Mouse (Mus musculus): Measurements from ENCODE around the gene Art4. TPM values are rescaled to one million over a fixed set of nuclear protein-coding genes. Genes with fewer than 3 reads are reported as not detected.

The Art4 gene
- polyA plus RNA-seq, 1 experiment from 2014 or later = 4.8 TPM

GRCm38 (mm10) chr6:136804705-136805408, 52.7 kb downstream of the Art4 start:
- Histone ChIP-seq H3K36me3 (no peaks in the 10 kb centered on the region), H3K27ac (peak overlapping the region; percentile 100), H3K4me1 (replicated peaks) (peaks cover 16% of the 10 kb centered on the region), H3K4me2 (replicated peaks) (peak overlapping the region; percentile 91), H3K27me3 (replicated peaks) (no peaks in the 10 kb centered on the region), H3K4me3 (replicated peaks) (peak overlapping the region; percentile 68), H3K9ac (0 out of 2 replicates have a peak overlapping the region, but pooled peaks have one; percentile 20), H3K9me3 (no peaks in the 10 kb centered on the region)
- no peak for ATAC-seq
- 25% methylated on average over 9 of the region's 9 CpGs for WGBS

DNA sequence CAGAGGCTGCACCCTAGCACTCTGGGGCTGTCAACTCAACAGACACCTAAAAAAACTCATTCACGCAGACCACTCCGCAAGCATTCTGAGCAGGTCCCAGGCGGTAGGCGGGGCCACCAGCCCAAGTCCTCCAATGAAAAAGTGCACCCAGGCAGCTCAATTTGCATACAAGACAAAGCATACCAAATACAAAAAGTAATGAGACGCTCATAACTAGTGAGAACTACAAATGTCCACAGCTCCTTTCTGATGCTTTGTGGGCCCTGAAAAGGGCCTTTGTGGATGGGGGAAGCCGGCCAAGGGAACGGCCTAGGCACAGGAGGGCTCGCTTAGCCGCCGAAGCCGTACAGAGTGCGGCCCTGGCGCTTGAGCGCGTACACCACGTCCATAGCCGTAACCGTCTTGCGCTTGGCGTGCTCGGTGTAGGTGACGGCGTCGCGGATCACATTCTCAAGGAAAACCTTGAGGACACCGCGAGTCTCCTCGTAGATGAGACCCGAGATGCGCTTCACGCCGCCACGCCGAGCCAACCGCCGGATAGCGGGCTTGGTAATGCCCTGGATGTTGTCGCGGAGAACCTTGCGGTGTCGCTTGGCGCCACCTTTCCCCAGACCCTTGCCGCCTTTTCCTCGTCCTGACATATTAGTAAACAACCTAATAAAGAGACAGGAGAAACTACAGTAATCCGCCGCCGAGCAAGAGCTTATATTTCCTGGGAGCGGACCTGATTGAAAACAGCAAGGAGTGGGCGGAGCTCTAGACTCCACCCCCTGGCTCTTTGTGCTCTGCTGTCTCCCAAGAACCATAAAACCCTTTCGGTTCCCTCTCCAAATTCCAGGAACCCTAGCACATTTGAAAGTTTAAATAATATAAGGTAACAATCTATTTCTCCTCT, 53.5 kb downstream of the Art4 start, which contains the start of gene Hist4h4:
Gene Hist4h4 (minus strand): TSS at position 677 of the 895 bp plus-strand sequence.
- Histone ChIP-seq H3K4me1 (replicated peaks) (peaks cover 10% of the 10 kb centered on the region; the same call in 1 of the 2 replicates), H3K27me3 (replicated peaks) (no peaks in the 10 kb centered on the region), H3K9ac (peak within 1 kb of the TSS; percentile 91), H3K4me2 (replicated peaks) (peak within 1 kb of the TSS; percentile 91), H3K9me3 (no peaks in the 10 kb centered on the region), H3K36me3 (no peaks in the 10 kb centered on the region), H3K4me3 (replicated peaks) (peak within 1 kb of the TSS; percentile 68), H3K27ac (peak within 1 kb of the TSS; percentile 100)
- WGBS = under 1% methylated on average over 50 of the region's 50 CpGs
- peak; percentile 71 for ATAC-seq

DNA sequence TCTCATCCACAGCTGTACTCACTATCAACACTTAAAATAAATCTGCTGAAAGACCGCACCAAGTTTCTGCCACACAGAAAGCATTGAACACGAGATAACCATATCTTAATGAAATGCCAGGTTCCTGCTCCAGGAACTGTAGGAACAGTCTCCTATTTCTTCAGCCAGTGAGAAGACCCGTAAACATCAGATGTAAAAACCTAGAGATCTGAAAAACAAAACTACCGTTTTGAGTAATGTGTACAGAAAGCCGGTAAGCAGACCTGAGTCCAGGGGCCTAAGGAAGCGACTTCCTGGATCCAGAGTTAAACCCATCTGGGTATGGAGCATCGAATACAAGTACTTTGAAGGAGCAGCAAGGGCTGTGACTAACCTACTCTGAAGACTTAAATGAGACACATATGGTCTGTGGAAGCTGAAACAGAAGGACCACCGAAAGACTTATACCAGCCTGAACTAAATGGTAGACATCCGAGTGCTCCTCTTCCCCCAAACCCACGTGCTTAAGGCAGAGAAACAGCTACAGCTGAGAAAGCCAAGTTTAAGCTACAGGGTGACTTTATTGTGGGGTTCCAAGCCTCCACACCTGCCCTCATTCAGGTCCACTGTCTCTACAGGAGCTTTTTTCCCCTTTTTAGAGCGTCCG, 54.3 kb downstream of the Art4 start:
- peaks cover 10% of the 10 kb centered on the region; the same call in 1 of the 2 replicates for H3K4me1 ChIP-seq (replicated peaks)
- H3K4me2 ChIP-seq (replicated peaks) = peak overlapping the region; percentile 91
- H3K27me3 ChIP-seq (replicated peaks) = no peaks in the 10 kb centered on the region
- peak overlapping the region; percentile 68 for H3K4me3 ChIP-seq (replicated peaks)
- no peaks in the 10 kb centered on the region for H3K36me3 ChIP-seq
- H3K9ac ChIP-seq = peak overlapping the region; percentile 91; the same call in 1 of the 2 replicates
- H3K27ac ChIP-seq = peak overlapping the region; percentile 100
- no peaks in the 10 kb centered on the region for H3K9me3 ChIP-seq
- WGBS = 12% methylated on average over 12 of the region's 12 CpGs
- 0 out of 2 replicates have a peak, but pooled peaks have one; percentile 0 for ATAC-seq

- 66% methylated on average over 6 of the region's 6 CpGs for WGBS
- Histone ChIP-seq H3K36me3 (no peaks in the 10 kb centered on the region), H3K4me2 (replicated peaks) (no peak overlapping the region)
These were observed 56.3 kb downstream of the Art4 start for GRCm38 (mm10) chr6:136801274-136801673.

DNA sequence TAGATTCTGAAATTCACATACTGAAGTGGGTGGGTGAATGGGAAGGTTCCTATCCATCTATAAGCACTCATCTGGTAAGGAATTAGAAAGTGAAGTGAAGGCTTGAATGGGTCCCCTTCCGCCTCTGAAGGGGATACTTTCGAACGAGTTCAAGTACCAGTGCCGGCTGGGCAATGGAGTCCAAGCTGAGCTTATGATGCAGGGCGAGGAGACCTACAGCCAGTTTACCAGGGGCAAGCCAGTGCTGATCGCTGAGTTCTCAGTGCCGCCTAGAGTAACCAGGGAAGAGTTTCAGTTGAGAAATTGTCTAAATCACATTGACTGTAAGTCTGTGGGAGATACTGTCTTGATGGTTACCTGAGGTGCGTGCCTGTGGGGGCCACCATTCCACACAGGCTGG, 56.8 kb downstream of the Art4 start:
- Histone ChIP-seq H3K4me3 (replicated peaks) (no peak overlapping the region), H3K4me2 (replicated peaks) (no peak overlapping the region), H3K4me1 (replicated peaks) (peaks cover 4% of the 10 kb centered on the region; the same call in 1 of the 2 replicates), H3K27ac (no peak overlapping the region), H3K36me3 (no peaks in the 10 kb centered on the region), H3K9ac (no peak overlapping the region), H3K9me3 (no peaks in the 10 kb centered on the region), H3K27me3 (replicated peaks) (no peaks in the 10 kb centered on the region)
- no peak for ATAC-seq
- WGBS = 89% methylated on average over 8 of the region's 8 CpGs

More at GRCm38 (mm10) chr6:136801274-136801673, 56.3 kb downstream of the Art4 start:
- no peak overlapping the region for H3K27ac ChIP-seq
- H3K9ac ChIP-seq = no peak overlapping the region
- H3K27me3 ChIP-seq (replicated peaks) = no peaks in the 10 kb centered on the region
- H3K4me3 ChIP-seq (replicated peaks) = no peak overlapping the region
- peaks cover 4% of the 10 kb centered on the region; the same call in 1 of the 2 replicates for H3K4me1 ChIP-seq (replicated peaks)
- ATAC-seq = no peak
- H3K9me3 ChIP-seq = no peaks in the 10 kb centered on the region

Other genes with a start within 250 kb of the Art4 start
- 16.6 and 20.3 TPM in 2 replicates for gene Plbd1, start 195.8 kb downstream of the Art4 start, polyA plus RNA-seq (2015; fragmentation: Nextera tagmentation; extraction: Ambion mirVana)
- 72.4 and 75.1 TPM in 2 replicates for gene Gucy2c, start 76.0 kb downstream of the Art4 start, polyA plus RNA-seq (2015; fragmentation: Nextera tagmentation; extraction: Ambion mirVana)
- 0.40 and 0.49 TPM in 2 replicates for gene Hist4h4, start 53.3 kb downstream of the Art4 start, polyA plus RNA-seq (2015; fragmentation: Nextera tagmentation; extraction: Ambion mirVana)
- gene H2afj, start 49.5 kb downstream of the Art4 start, polyA plus RNA-seq (2015; fragmentation: Nextera tagmentation; extraction: Ambion mirVana) = 199 and 202 TPM in 2 replicates
- gene BC049715, start 30.1 kb downstream of the Art4 start, polyA plus RNA-seq (2015; fragmentation: Nextera tagmentation; extraction: Ambion mirVana) = 0.82 and 1.3 TPM in 2 replicates
- 85.1 and 92.7 TPM in 2 replicates for gene Wbp11, start 29.5 kb downstream of the Art4 start, polyA plus RNA-seq (2015; fragmentation: Nextera tagmentation; extraction: Ambion mirVana)
- 2.3 and 3.4 TPM in 2 replicates for gene Smco3, start 22.3 kb downstream of the Art4 start, polyA plus RNA-seq (2015; fragmentation: Nextera tagmentation; extraction: Ambion mirVana)
- 121 and 122 TPM in 2 replicates for gene Mgp, start 18.1 kb upstream of the Art4 start, polyA plus RNA-seq (2015; fragmentation: Nextera tagmentation; extraction: Ambion mirVana)
- gene Erp27, start 64.4 kb upstream of the Art4 start, polyA plus RNA-seq (2015; fragmentation: Nextera tagmentation; extraction: Ambion mirVana) = 14.6 and 37.0 TPM in 2 replicates
- not detected in 2 replicates for gene Pde6h, start 66.1 kb upstream of the Art4 start, polyA plus RNA-seq (2015; fragmentation: Nextera tagmentation; extraction: Ambion mirVana)
- 44.5 and 47.8 TPM in 2 replicates for gene Arhgdib, start 84.2 kb upstream of the Art4 start, polyA plus RNA-seq (2015; fragmentation: Nextera tagmentation; extraction: Ambion mirVana)